Mouse (Mus musculus) embryonic facial prominence, embryonic 15.5 days (tissue): Measurements from ENCODE around the gene Plch1. TPM values are rescaled to one million over a fixed set of nuclear protein-coding genes. Genes with fewer than 3 reads are reported as not detected.

Experiments used
- ATAC-seq: fragments of 200-750 bp; cut with Nextera tagmentation; 2 replicates; pipeline ENCODE4 v1.8.0; 2017; ENCODE audit warnings: low read depth, moderate TSS enrichment; ENCODE audit not compliant: insufficient number of reproducible peaks, low FRiP score, low TSS enrichment
- H3K27ac ChIP-seq: fragments of 300-500 bp; sonication (generic); replicated peaks from 2 replicates; pipeline ENCODE4 v1.5.1; 2015; ENCODE audit warnings: mild to moderate bottlenecking, inconsistent platforms
- H3K27me3 ChIP-seq: fragments of 300-500 bp; sonication (generic); 2 replicates; pipeline ENCODE4 v1.6.1; 2015; ENCODE audit warnings: inconsistent platforms
- H3K36me3 ChIP-seq: fragments of 300-500 bp; sonication (generic); 2 replicates; pipeline ENCODE4 v1.6.1; 2015; ENCODE audit warnings: mild to moderate bottlenecking, inconsistent platforms
- H3K4me1 ChIP-seq: fragments of 300-500 bp; sonication (generic); 2 replicates; pipeline ENCODE4 v1.6.1; 2015; ENCODE audit warnings: inconsistent platforms
- H3K4me2 ChIP-seq: fragments of 300-500 bp; sonication (generic); replicated peaks from 2 replicates; pipeline ENCODE4 v1.6.1; 2015; ENCODE audit warnings: mild to moderate bottlenecking, inconsistent platforms
- H3K4me3 ChIP-seq: fragments of 300-500 bp; sonication (generic); replicated peaks from 2 replicates; pipeline ENCODE4 v1.5.1; 2015; ENCODE audit warnings: mild to moderate bottlenecking, inconsistent platforms
- H3K9ac ChIP-seq: fragments of 300-500 bp; sonication (generic); 2 replicates; pipeline ENCODE4 v1.6.1; 2015; ENCODE audit warnings: inconsistent platforms
- H3K9me3 ChIP-seq: fragments of 300-500 bp; sonication (generic); replicated peaks from 2 replicates; pipeline ENCODE4 v1.6.1; 2016; ENCODE audit warnings: inconsistent platforms
- WGBS: fragments of 180-500 bp; shearing (Covaris S2); methylation state at CpG from one replicate; pipeline ENCODE4 v1.1.7; 2015; 5-methylcytosine and 5-hydroxymethylcytosine counted together
- polyA plus RNA-seq: library from polyadenylated mRNA; unstranded; fragments of >200 nt; fragmentation: Nextera tagmentation; extraction: Ambion mirVana; gene quantifications from 2 replicates; pipeline ENCODE4 v1.2.1, GENCODE M21; 2015

Gene Plch1
- polyA plus RNA-seq, 1 experiment from 2014 or later: 2.7 TPM

- Histone ChIP-seq H3K9ac (no peak overlapping the region), H3K4me2 (no peak overlapping the region), H3K36me3 (no peaks in the 10 kb centered on the region), H3K27ac (no peak overlapping the region), H3K4me3 (no peak overlapping the region), H3K27me3 (no peaks in the 10 kb centered on the region), H3K4me1 (0 out of 2 replicates have a peak, but pooled peaks cover 3% of the 10 kb centered on the region), H3K9me3 (no peaks in the 10 kb centered on the region)
- 86% methylated on average over 4 of the region's 4 CpGs for WGBS
- no peak for ATAC-seq
Measured at GRCm38 (mm10) chr3:63692727-63693126, 206.5 kb downstream of the Plch1 start.

- no peak for ATAC-seq
- H3K4me1 ChIP-seq: no peaks in the 10 kb centered on the region
- H3K27me3 ChIP-seq: no peaks in the 10 kb centered on the region
- H3K27ac ChIP-seq: no peak overlapping the region
- no peak overlapping the region for H3K4me2 ChIP-seq
- no peaks in the 10 kb centered on the region for H3K36me3 ChIP-seq
- H3K9ac ChIP-seq: no peak overlapping the region
- no peaks in the 10 kb centered on the region for H3K9me3 ChIP-seq
- WGBS: 61% methylated on average over 4 of the region's 4 CpGs
- H3K4me3 ChIP-seq: no peak overlapping the region
Measured at GRCm38 (mm10) chr3:63668779-63669178, 230.5 kb downstream of the Plch1 start.

- no peaks in the 10 kb centered on the region for H3K9me3 ChIP-seq
- no peak overlapping the region for H3K27ac ChIP-seq
- no peak for ATAC-seq
- 58% methylated on average over 3 of the region's 3 CpGs for WGBS
- H3K4me3 ChIP-seq: no peak overlapping the region
- H3K27me3 ChIP-seq: no peaks in the 10 kb centered on the region
- H3K36me3 ChIP-seq: no peaks in the 10 kb centered on the region
- H3K4me2 ChIP-seq: no peak overlapping the region
- H3K9ac ChIP-seq: no peak overlapping the region
- no peaks in the 10 kb centered on the region for H3K4me1 ChIP-seq
Measured at GRCm38 (mm10) chr3:63665307-63665706, 234.0 kb downstream of the Plch1 start.

GRCm38 (mm10) chr3:63664575-63665243, 234.6 kb downstream of the Plch1 start:
- Histone ChIP-seq H3K9ac (no peak overlapping the region), H3K9me3 (no peaks in the 10 kb centered on the region)
- ATAC-seq: no peak

More at GRCm38 (mm10) chr3:63664575-63665243, 234.6 kb downstream of the Plch1 start:
- no peak overlapping the region for H3K4me3 ChIP-seq
- H3K4me1 ChIP-seq: no peaks in the 10 kb centered on the region
- no peaks in the 10 kb centered on the region for H3K36me3 ChIP-seq
- 53% methylated on average over 6 of the region's 6 CpGs for WGBS
- no peak overlapping the region for H3K4me2 ChIP-seq
- no peak overlapping the region for H3K27ac ChIP-seq
- no peaks in the 10 kb centered on the region for H3K27me3 ChIP-seq

Other genes starting within 250 kb of the Plch1 start
- 9.6 and 9.9 TPM in 2 replicates for gene E130311K13Rik, start 30.0 kb upstream of the Plch1 start, polyA plus RNA-seq
- gene Slc33a1, start 65.3 kb upstream of the Plch1 start, polyA plus RNA-seq: 14.7 and 17.1 TPM in 2 replicates
- gene Gmps, start 76.6 kb upstream of the Plch1 start, polyA plus RNA-seq: 36.3 and 36.4 TPM in 2 replicates
- gene Vmn2r1, start 182.1 kb upstream of the Plch1 start, polyA plus RNA-seq: 0.08 and 0.09 TPM in 2 replicates
- 0.09 TPM in 2 replicates for gene Vmn2r2, start 242.5 kb upstream of the Plch1 start, polyA plus RNA-seq